Mouse (Mus musculus): ENCODE measurements around the gene Best1.

- TF ChIP-seq CTCF (IDR thresholded peaks at IDR 0.05; ENCODE audit: low read depth): no peak
- no peak for TF ChIP-seq EP300 (IDR thresholded peaks at IDR 0.05; ENCODE audit: low read depth)
Measured at GRCm38 (mm10) chr19:9987593-9987992, 13.8 kb downstream of the Best1 start.

Data from liver, embryonic 14.5 days (tissue).